Mouse (Mus musculus) frontal cortex, adult 2 months (tissue): ENCODE data around the gene Kif26a. TPM values are rescaled to one million over a fixed set of nuclear protein-coding genes. Genes with fewer than 3 reads are reported as not detected.

ENCODE experiments used
- DNase-seq, 2 experiments: peaks; one replicate each; pipeline ENCODE4 v3.0.0; 2022; ENCODE audit warnings: low spot score in 1 of 2; ENCODE audit errors: extremely low spot score in 1 of 2
- polyA plus RNA-seq: library from polyadenylated mRNA; depleted of rRNA; stranded (reverse); fragments of >200 nt; gene quantifications from 2 replicates; pipeline ENCODE4 v1.2.3, GENCODE M21; 2012; rRNA removed

Gene Kif26a
- polyA plus RNA-seq: 7.6 and 8.3 TPM in 2 replicates

GRCm38 (mm10) chr12:112145875-112146651, at the start of gene Kif26a:
Kif26a (plus strand) TSS chr12:112146208.
- peak in 1 of 2 experiments; percentile 41 for DNase-seq

GRCm38 (mm10) chr12:112096733-112097117, 49.3 kb upstream of the Kif26a start:
- no peak for DNase-seq

GRCm38 (mm10) chr12:112100106-112100505, 45.9 kb upstream of the Kif26a start:
- no peak for DNase-seq

GRCm38 (mm10) chr12:112101045-112101444, 45.0 kb upstream of the Kif26a start:
- no peak for DNase-seq

GRCm38 (mm10) chr12:112103179-112103578, 42.8 kb upstream of the Kif26a start:
- DNase-seq: no peak

- DNase-seq: peak in 1 of 2 experiments; percentile 27
Observed at GRCm38 (mm10) chr12:112104890-112105289, 41.1 kb upstream of the Kif26a start.

GRCm38 (mm10) chr12:112106541-112106971, 39.5 kb upstream of the Kif26a start, which contains the start of gene Aspg:
Aspg (plus strand) TSS chr12:112106679.
- DNase-seq: no peak

GRCm38 (mm10) chr12:112107685-112108084, 38.3 kb upstream of the Kif26a start:
- DNase-seq: no peak

- DNase-seq: no peak
Observed at GRCm38 (mm10) chr12:112108696-112109445, 37.1 kb upstream of the Kif26a start.

- DNase-seq: no peak
Observed at GRCm38 (mm10) chr12:112109701-112110100, 36.3 kb upstream of the Kif26a start.

- DNase-seq: no peak
Observed at GRCm38 (mm10) chr12:112111323-112111722, 34.7 kb upstream of the Kif26a start.

GRCm38 (mm10) chr12:112112235-112112634, 33.8 kb upstream of the Kif26a start:
- DNase-seq: no peak

- no peak for DNase-seq
Observed at GRCm38 (mm10) chr12:112112686-112113396, 33.2 kb upstream of the Kif26a start.

GRCm38 (mm10) chr12:112113710-112114109, 32.3 kb upstream of the Kif26a start:
- DNase-seq: peak; percentile 56 to 92

GRCm38 (mm10) chr12:112117006-112117405, 29.0 kb upstream of the Kif26a start:
- peak in 1 of 2 experiments; percentile 32 for DNase-seq

- peak; percentile 52 to 82 for DNase-seq
Observed at GRCm38 (mm10) chr12:112117649-112118048, 28.4 kb upstream of the Kif26a start.

GRCm38 (mm10) chr12:112121188-112121587, 24.8 kb upstream of the Kif26a start:
- no peak for DNase-seq

GRCm38 (mm10) chr12:112125903-112126302, 20.1 kb upstream of the Kif26a start:
- no peak for DNase-seq

- no peak for DNase-seq
Observed at GRCm38 (mm10) chr12:112126931-112127635, 18.9 kb upstream of the Kif26a start.

GRCm38 (mm10) chr12:112128526-112128925, 17.5 kb upstream of the Kif26a start:
- DNase-seq: no peak
